Mouse (Mus musculus): ENCODE data around the gene AU022252.

DNA sequence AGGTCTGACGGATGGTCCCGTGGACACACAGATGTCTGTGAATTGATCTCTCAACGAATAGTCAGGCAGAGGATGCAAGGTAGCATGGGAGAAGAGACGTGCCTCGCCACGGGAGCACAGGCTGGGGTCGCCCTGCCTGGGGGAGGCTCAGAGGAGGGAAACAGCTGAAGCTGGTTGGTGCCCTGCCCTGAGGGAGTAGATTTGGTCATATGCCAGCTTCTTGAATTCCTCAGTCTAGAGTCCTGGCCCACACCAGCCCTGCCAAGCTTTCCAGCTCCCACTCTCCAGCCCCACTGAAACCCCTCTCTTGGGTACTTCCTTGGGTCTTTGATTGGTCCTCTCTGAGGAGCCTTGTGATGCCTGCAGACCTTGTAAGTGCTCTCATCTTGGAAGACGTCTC, 15.8 kb downstream of the AU022252 start:
- TF ChIP-seq CTCF (IDR thresholded peaks at IDR 0.05; ENCODE audit: low read depth) (no peak), EP300 (optimal IDR thresholded peaks at IDR 0.05) (no peak)
